Mouse (Mus musculus): ENCODE results near the gene Ncaph2. TPM values are rescaled to one million over a fixed set of nuclear protein-coding genes. Genes with fewer than 3 reads are reported as not detected.

Ncaph2 gene
- polyA plus RNA-seq, 1 experiment from 2014 or later, result 65.2 TPM

DNA sequence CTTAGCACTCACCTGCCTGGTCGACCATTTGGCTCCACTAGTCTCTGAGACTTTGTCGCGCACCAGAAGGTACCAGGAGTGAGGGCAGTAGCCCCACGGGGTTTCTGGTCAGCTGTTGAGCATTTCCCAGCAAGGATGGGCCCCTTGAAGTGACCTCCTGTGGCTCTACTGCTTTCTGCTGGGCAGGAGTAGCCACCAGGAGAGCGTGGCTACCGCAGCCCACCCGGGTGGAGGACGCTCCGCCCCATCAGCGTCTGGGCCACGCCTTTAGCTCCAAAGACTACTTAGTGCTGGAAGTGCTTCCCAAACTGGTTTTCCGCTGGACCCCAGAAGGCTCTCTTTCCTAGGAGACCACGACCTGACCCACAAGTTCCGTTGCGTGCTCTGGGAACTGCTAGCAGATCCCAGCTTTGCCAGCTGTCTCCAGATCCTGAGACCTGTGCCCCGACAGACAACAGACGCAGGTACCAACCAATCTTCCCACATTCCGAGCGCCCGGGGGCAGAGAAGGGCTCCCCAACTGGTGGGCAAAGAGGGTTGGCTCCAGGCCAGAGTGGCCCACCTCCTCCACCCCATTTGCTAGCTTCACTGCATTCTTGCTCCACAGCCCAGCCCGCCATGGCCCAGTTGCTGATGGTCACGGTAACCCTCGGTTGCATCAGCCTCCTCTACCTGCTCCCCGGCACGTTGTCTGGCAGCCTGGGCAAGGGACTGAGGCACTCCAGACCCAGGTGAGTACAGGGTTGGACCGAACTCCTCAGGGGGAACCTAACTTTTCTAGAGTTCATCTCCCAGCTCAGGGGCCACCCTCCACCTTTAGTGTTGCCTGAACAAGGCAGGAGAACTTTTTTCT, 32.6 kb upstream of the Ncaph2 start, which contains the start of gene Adm2:
Gene Adm2, plus strand, starts transcription at position 51 of the 853 bp plus-strand sequence.
- Histone ChIP-seq H3K4me3 (ENCODE audit: low read depth, low read length) (peak within 1 kb of the TSS; percentile 28), H3K9me3 (ENCODE audit: control insufficient read depth) (no peaks in the 10 kb centered on the region), H3K36me3 (ENCODE audit: control insufficient read depth, insufficient read depth) (no peaks in the 10 kb centered on the region), H3K4me1 (replicated peaks; ENCODE audit: control insufficient read depth, insufficient read depth, low read length) (no peaks in the 10 kb centered on the region; the same call in 1 of the 2 replicates), H3K27me3 (replicated peaks; ENCODE audit: control insufficient read depth, insufficient read depth, low read length) (0 out of 2 replicates have a peak, but pooled peaks cover 4% of the 10 kb centered on the region), H3K27ac (ENCODE audit: low read depth, low read length) (no peak within 1 kb of the TSS), H3K4me2 (replicated peaks; ENCODE audit: low read depth) (peak within 1 kb of the TSS; percentile 60), H3K9ac (ENCODE audit: low read depth, low read length) (no peak within 1 kb of the TSS)
- WGBS, result 8% methylated on average over 26 of the region's 26 CpGs
- no peak for TF ChIP-seq CTCF (IDR thresholded peaks at IDR 0.05; ENCODE audit: low read depth)
- ATAC-seq, result 0 out of 2 replicates have a peak, but pooled peaks have one; percentile 25

DNA sequence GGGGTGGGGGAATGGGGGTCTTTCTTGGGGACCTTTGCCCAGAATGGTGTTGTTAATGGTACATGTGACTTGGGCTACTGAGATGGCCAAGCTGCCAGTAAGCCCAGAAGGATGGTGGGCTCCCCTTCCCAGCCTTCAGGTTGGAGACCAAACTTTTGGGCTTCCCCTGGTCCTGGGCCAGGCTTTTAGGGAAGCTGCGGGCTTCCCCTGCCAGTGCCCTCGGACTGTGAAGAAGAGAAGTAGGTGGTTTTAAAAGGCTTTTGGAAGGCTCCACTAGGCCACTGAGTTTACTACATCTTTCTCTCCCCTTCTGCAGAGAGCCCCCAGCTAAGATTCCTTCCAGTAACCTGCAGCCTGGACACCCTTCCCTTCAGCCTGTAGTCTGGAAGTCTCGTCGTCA, 31.9 kb upstream of the Ncaph2 start:
- H3K4me1 ChIP-seq (replicated peaks; ENCODE audit: control insufficient read depth, insufficient read depth, low read length), result no peaks in the 10 kb centered on the region; the same call in 1 of the 2 replicates
- no peak overlapping the region for H3K27ac ChIP-seq (ENCODE audit: low read depth, low read length)
- H3K4me2 ChIP-seq (replicated peaks; ENCODE audit: low read depth), result no peak overlapping the region
- H3K36me3 ChIP-seq (ENCODE audit: control insufficient read depth, insufficient read depth), result no peaks in the 10 kb centered on the region
- no peaks in the 10 kb centered on the region for H3K9me3 ChIP-seq (ENCODE audit: control insufficient read depth)
- no peak overlapping the region for H3K4me3 ChIP-seq (ENCODE audit: low read depth, low read length)
- no peak overlapping the region for H3K9ac ChIP-seq (ENCODE audit: low read depth, low read length)
- ATAC-seq, result no peak
- 0 out of 2 replicates have a peak, but pooled peaks cover 4% of the 10 kb centered on the region for H3K27me3 ChIP-seq (replicated peaks; ENCODE audit: control insufficient read depth, insufficient read depth, low read length)
- 87% methylated on average over 4 of the region's 4 CpGs for WGBS
- TF ChIP-seq CTCF (IDR thresholded peaks at IDR 0.05; ENCODE audit: low read depth), result no peak

DNA sequence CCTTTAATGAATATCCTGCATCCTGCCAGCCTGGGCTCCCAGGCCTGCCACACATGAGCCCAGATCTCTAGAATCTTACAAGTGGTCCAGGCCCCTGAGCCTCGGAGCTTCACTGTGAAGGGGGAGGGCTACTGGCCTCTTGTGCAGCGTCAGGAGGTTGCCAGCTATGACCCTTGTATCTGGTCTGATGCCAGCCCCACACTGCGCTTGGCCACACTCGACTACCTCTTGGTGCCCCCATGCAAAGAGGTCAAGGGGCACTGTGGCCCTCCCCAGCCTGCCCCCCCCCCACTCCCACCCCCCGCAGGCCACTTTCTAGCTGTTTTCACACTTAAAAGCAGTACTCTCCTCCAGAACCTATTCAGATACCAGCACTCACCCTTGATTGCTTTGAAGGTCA, 29.1 kb upstream of the Ncaph2 start:
- TF ChIP-seq CTCF (IDR thresholded peaks at IDR 0.05; ENCODE audit: low read depth), result no peak
- no peak overlapping the region for H3K9ac ChIP-seq (ENCODE audit: low read depth, low read length)
- no peak overlapping the region for H3K4me2 ChIP-seq (replicated peaks; ENCODE audit: low read depth)
- no peak for ATAC-seq
- no peaks in the 10 kb centered on the region; the same call in 1 of the 2 replicates for H3K4me1 ChIP-seq (replicated peaks; ENCODE audit: control insufficient read depth, insufficient read depth, low read length)
- no peaks in the 10 kb centered on the region for H3K36me3 ChIP-seq (ENCODE audit: control insufficient read depth, insufficient read depth)
- no peak overlapping the region for H3K4me3 ChIP-seq (ENCODE audit: low read depth, low read length)
- 54% methylated on average over 5 of the region's 5 CpGs for WGBS
- H3K9me3 ChIP-seq (ENCODE audit: control insufficient read depth), result no peaks in the 10 kb centered on the region
- H3K27me3 ChIP-seq (replicated peaks; ENCODE audit: control insufficient read depth, insufficient read depth, low read length), result 0 out of 2 replicates have a peak, but pooled peaks cover 4% of the 10 kb centered on the region
- no peak overlapping the region for H3K27ac ChIP-seq (ENCODE audit: low read depth, low read length)

DNA sequence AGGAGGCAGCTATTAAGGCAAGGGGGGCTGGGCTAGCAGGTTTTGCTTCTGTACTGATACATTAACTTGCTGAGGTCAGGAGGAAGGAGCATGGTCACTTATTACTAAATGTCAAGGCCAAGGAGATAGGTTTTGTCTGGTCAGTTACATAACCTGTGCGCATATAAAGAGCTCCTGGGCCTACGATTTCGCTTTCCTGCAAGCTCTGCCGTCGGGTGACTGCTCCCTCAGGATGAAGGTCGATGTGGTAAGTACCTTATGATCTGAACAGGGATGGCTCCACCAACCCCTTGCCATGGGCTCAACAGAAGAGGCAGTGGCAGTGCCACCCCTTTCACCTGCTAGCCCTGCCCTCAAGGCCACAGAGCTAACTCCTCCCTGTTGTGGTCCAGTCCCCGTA, 21.2 kb upstream of the Ncaph2 start, which contains the start of gene Miox:
Gene Miox, plus strand, starts transcription at position 128 of the 400 bp plus-strand sequence.
- no peak within 1 kb of the TSS for H3K4me3 ChIP-seq (ENCODE audit: low read depth, low read length)
- WGBS, result 86% methylated on average over 7 of the region's 7 CpGs
- H3K36me3 ChIP-seq (ENCODE audit: control insufficient read depth, insufficient read depth), result no peaks in the 10 kb centered on the region
- H3K4me2 ChIP-seq (replicated peaks; ENCODE audit: low read depth), result no peak within 1 kb of the TSS
- no peak for ATAC-seq
- H3K27ac ChIP-seq (ENCODE audit: low read depth, low read length), result no peak within 1 kb of the TSS
- H3K9me3 ChIP-seq (ENCODE audit: control insufficient read depth), result no peaks in the 10 kb centered on the region
- TF ChIP-seq CTCF (IDR thresholded peaks at IDR 0.05; ENCODE audit: low read depth), result no peak
- no peaks in the 10 kb centered on the region for H3K27me3 ChIP-seq (replicated peaks; ENCODE audit: control insufficient read depth, insufficient read depth, low read length)
- no peak within 1 kb of the TSS for H3K9ac ChIP-seq (ENCODE audit: low read depth, low read length)
- H3K4me1 ChIP-seq (replicated peaks; ENCODE audit: control insufficient read depth, insufficient read depth, low read length), result no peaks in the 10 kb centered on the region

DNA sequence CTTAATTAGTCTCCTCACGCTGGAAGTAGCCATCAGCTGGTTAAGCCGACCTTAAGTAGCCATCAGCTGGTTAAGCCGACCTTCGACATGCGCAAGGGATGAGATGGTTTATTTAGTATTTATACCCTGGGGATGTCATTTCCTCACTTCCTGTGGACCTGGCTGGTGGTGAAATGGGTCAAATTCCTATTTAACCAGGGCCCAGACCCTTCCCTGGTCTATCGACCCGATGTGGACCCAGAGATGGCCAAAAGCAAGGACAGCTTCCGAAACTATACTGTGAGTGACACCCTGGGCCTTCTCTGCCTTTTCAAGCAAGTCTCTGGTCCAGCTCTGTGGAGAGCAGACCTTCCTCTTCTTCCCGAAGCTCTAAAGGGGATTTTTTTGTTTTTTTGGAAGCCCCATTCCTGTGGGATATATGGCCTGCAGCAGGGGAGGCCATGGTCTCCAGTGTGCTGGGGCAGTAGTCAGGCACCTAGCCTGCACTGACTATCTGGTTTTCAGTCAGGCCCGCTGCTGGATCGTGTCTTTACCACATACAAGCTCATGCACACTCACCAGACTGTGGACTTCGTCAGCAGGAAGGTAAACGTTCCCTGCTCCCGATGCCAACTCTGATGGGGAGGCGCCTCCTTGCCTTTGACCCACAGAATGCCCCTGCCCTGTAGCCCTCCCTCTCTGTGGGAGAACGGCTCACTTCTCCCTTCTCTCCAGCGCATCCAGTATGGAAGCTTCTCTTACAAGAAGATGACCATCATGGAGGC, 20.6 kb upstream of the Ncaph2 start:
- H3K4me2 ChIP-seq (replicated peaks; ENCODE audit: low read depth), result no peak overlapping the region
- H3K27me3 ChIP-seq (replicated peaks; ENCODE audit: control insufficient read depth, insufficient read depth, low read length), result no peaks in the 10 kb centered on the region
- WGBS, result 75% methylated on average over 17 of the region's 17 CpGs
- TF ChIP-seq CTCF (IDR thresholded peaks at IDR 0.05; ENCODE audit: low read depth), result no peak
- no peak overlapping the region for H3K27ac ChIP-seq (ENCODE audit: low read depth, low read length)
- no peak overlapping the region for H3K4me3 ChIP-seq (ENCODE audit: low read depth, low read length)
- no peak for ATAC-seq
- H3K9ac ChIP-seq (ENCODE audit: low read depth, low read length), result no peak overlapping the region
- no peaks in the 10 kb centered on the region for H3K36me3 ChIP-seq (ENCODE audit: control insufficient read depth, insufficient read depth)
- H3K4me1 ChIP-seq (replicated peaks; ENCODE audit: control insufficient read depth, insufficient read depth, low read length), result no peaks in the 10 kb centered on the region
- no peaks in the 10 kb centered on the region for H3K9me3 ChIP-seq (ENCODE audit: control insufficient read depth)

DNA sequence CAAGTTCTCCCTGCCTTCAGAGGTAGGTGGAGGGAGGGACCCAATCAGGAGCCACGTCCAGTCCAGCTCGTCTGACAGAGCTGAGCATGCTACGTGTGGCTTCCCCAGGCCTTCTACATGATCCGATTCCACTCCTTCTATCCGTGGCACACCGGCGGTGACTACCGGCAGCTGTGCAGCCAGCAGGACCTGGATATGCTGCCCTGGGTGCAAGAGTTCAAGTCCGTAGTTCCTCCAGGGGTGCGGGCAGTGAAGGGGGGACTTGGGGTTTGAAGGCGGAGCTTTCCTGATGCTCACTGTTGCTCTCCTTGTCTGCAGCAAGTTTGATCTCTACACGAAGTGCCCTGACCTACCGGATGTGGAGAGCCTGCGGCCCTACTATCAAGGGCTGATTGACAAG, 19.1 kb upstream of the Ncaph2 start:
- Histone ChIP-seq H3K27ac (ENCODE audit: low read depth, low read length) (no peak overlapping the region), H3K9ac (ENCODE audit: low read depth, low read length) (no peak overlapping the region), H3K36me3 (ENCODE audit: control insufficient read depth, insufficient read depth) (no peaks in the 10 kb centered on the region), H3K27me3 (replicated peaks; ENCODE audit: control insufficient read depth, insufficient read depth, low read length) (no peaks in the 10 kb centered on the region), H3K4me2 (replicated peaks; ENCODE audit: low read depth) (no peak overlapping the region), H3K9me3 (ENCODE audit: control insufficient read depth) (no peaks in the 10 kb centered on the region), H3K4me1 (replicated peaks; ENCODE audit: control insufficient read depth, insufficient read depth, low read length) (no peaks in the 10 kb centered on the region), H3K4me3 (ENCODE audit: low read depth, low read length) (no peak overlapping the region)
- 81% methylated on average over 14 of the region's 14 CpGs for WGBS
- no peak for ATAC-seq
- TF ChIP-seq CTCF (IDR thresholded peaks at IDR 0.05; ENCODE audit: low read depth), result no peak

Data from intestine, postnatal 0 days (tissue).